Mouse (Mus musculus) C2C12 (cell line): ENCODE measurements around the gene Ptk7.

Experiments used
- CEBPB ChIP-seq: IDR thresholded peaks from one replicate; pipeline ENCODE4 v1.6.1; 2011; ENCODE audit warnings: low read depth, mild to moderate bottlenecking, control low read depth, moderate library complexity
- CTCF ChIP-seq: IDR thresholded peaks from one replicate; pipeline ENCODE4 v1.5.1; 2011; ENCODE audit not compliant: control insufficient read depth, insufficient read depth, insufficient read length
- MAX ChIP-seq: IDR thresholded peaks from one replicate; pipeline ENCODE4 v1.6.1; 2011; ENCODE audit warnings: mild to moderate bottlenecking, control low read depth
- MYOD1 ChIP-seq: IDR thresholded peaks from one replicate; pipeline ENCODE4 v1.6.1; 2011; ENCODE audit warnings: low read depth; ENCODE audit not compliant: control insufficient read depth, insufficient read length
- MYOG ChIP-seq: IDR thresholded peaks from one replicate; pipeline ENCODE4 v1.6.1; 2011; ENCODE audit not compliant: control insufficient read depth, insufficient read length; ENCODE audit errors: extremely low read depth
- USF1 ChIP-seq: IDR thresholded peaks from one replicate; pipeline ENCODE4 v1.6.1; 2011; ENCODE audit warnings: low read depth, mild to moderate bottlenecking, control low read depth, moderate library complexity

- no peak for TF ChIP-seq MYOD1
- TF ChIP-seq MYOG = no peak
- TF ChIP-seq CTCF = no peak
- TF ChIP-seq MAX = no peak
- no peak for TF ChIP-seq USF1
- TF ChIP-seq CEBPB = no peak
These were observed 1.9 kb downstream of the Ptk7 start for GRCm38 (mm10) chr17:46627409-46627808.
